Mouse (Mus musculus) liver, embryonic 13.5 days (tissue): ENCODE data around the gene Bcl9. TPM values are rescaled to one million over a fixed set of nuclear protein-coding genes. Genes with fewer than 3 reads are reported as not detected.

Experiments
- polyA plus RNA-seq: library from polyadenylated mRNA; unstranded; fragments of >200 nt; fragmentation: Nextera tagmentation; extraction: Ambion mirVana; gene quantifications from 2 replicates; pipeline ENCODE4 v1.2.1, GENCODE M21; 2015

The Bcl9 gene
- polyA plus RNA-seq, 1 experiment from 2014 or later = 4.4 TPM

Other genes with a start within 250 kb of the Bcl9 start
- gene Acp6, start 139.1 kb downstream of the Bcl9 start, polyA plus RNA-seq = 19.1 and 22.1 TPM in 2 replicates
- gene Olfr1402, start 124.1 kb upstream of the Bcl9 start, polyA plus RNA-seq = not detected in 2 replicates